Mouse (Mus musculus) MEL (cell line): ENCODE measurements around the gene Rpp14.
A peak's percentile ranks its signal among the peaks of the same experiment; 100 is the strongest.

Source experiments
- BHLHE40 ChIP-seq: IDR thresholded peaks from 2 replicates; pipeline ENCODE4 v1.6.1; 2012; ENCODE audit warnings: low read depth, mild to moderate bottlenecking, inconsistent platforms, low read length, improper control_type of control experiment, borderline replicate concordance
- CHD2 ChIP-seq: IDR thresholded peaks from 2 replicates; pipeline ENCODE4 v1.6.1; 2011; ENCODE audit warnings: low read length, improper control_type of control experiment
- GATA1 ChIP-seq: IDR thresholded peaks from 2 replicates; pipeline ENCODE4 v1.6.1; 2011; ENCODE audit warnings: low read depth, low read length, improper control_type of control experiment
- MAX ChIP-seq: IDR thresholded peaks from 2 replicates; pipeline ENCODE4 v1.6.1; 2011; ENCODE audit warnings: low read length, improper control_type of control experiment
- POLR2A ChIP-seq, 2 experiments: IDR thresholded peaks; 2 replicates each; pipeline ENCODE4 v1.6.1; 2011 to 2012; ENCODE audit warnings: low read length in 2 of 2, mild to moderate bottlenecking in 2 of 2, control low read depth in 1 of 2, improper control_type of control experiment in 1 of 2, low read depth in 1 of 2, moderate library complexity in 1 of 2; ENCODE audit not compliant: control insufficient read depth in 1 of 2, insufficient read depth in 1 of 2, poor library complexity in 1 of 2
- SIN3A ChIP-seq: IDR thresholded peaks from 2 replicates; pipeline ENCODE4 v1.6.1; 2012; ENCODE audit warnings: low read length, improper control_type of control experiment, inconsistent platforms
- USF1 ChIP-seq: IDR thresholded peaks from 2 replicates; pipeline ENCODE4 v1.6.1; 2014; ENCODE audit warnings: low read depth, mild to moderate bottlenecking, inconsistent platforms, low read length, improper control_type of control experiment, moderate library complexity

GRCm38 (mm10) chr14:8063835-8064785 is 16.1 kb upstream of the Rpp14 start:
- no peak for TF ChIP-seq POLR2A (IDR thresholded peaks at IDR 0.05; ENCODE audit: control insufficient read depth in 1 of 2, insufficient read depth in 1 of 2, low read depth in 1 of 2, low read length in 2 of 2, poor library complexity in 1 of 2)
- TF ChIP-seq MAX: no peak
- TF ChIP-seq GATA1: peak; percentile 84
- no peak for TF ChIP-seq CHD2
- TF ChIP-seq USF1: peak; percentile 67
- no peak for TF ChIP-seq BHLHE40
- TF ChIP-seq SIN3A: peak; percentile 48
